Mouse (Mus musculus) urinary bladder, postnatal 14 days (tissue): Measurements from ENCODE around the gene Nes.

ENCODE experiments used
- DNase-seq: peaks from one replicate; pipeline ENCODE4 v3.0.0; 2021; ENCODE audit warnings: low spot score

Nes gene

GRCm38 (mm10) chr3:87982836-87983601 lies 12.1 kb downstream of the Nes start:
- DNase-seq: peak; percentile 39

- no peak for DNase-seq
Observed at GRCm38 (mm10) chr3:87983627-87984026, 12.7 kb downstream of the Nes start.

GRCm38 (mm10) chr3:87984094-87984493 lies 13.2 kb downstream of the Nes start:
- no peak for DNase-seq

GRCm38 (mm10) chr3:87985505-87986320 lies 14.8 kb downstream of the Nes start:
- no peak for DNase-seq

GRCm38 (mm10) chr3:87986868-87987267 lies 16.0 kb downstream of the Nes start:
- peak; percentile 97 for DNase-seq

- DNase-seq: peak; percentile 19
Observed at GRCm38 (mm10) chr3:87987633-87988032, 16.8 kb downstream of the Nes start.

- no peak for DNase-seq
Observed at GRCm38 (mm10) chr3:87988068-87988467, 17.2 kb downstream of the Nes start.

GRCm38 (mm10) chr3:87989935-87990334 lies 19.1 kb downstream of the Nes start:
- DNase-seq: no peak

GRCm38 (mm10) chr3:87993436-87993835 lies 22.6 kb downstream of the Nes start:
- peak; percentile 32 for DNase-seq

- no peak for DNase-seq
Observed at GRCm38 (mm10) chr3:87995331-87995730, 24.5 kb downstream of the Nes start.

- no peak for DNase-seq
Observed at GRCm38 (mm10) chr3:87996401-87996800, 25.5 kb downstream of the Nes start.

- peak; percentile 18 for DNase-seq
Observed at GRCm38 (mm10) chr3:87996971-87997614, 26.2 kb downstream of the Nes start.

GRCm38 (mm10) chr3:87998747-87999146 lies 27.9 kb downstream of the Nes start:
- DNase-seq: no peak

GRCm38 (mm10) chr3:87999243-87999895 lies 28.5 kb downstream of the Nes start:
- no peak for DNase-seq

GRCm38 (mm10) chr3:88000181-88000580 lies 29.3 kb downstream of the Nes start, which contains the start of gene Bcan:
TSS of gene Bcan (minus strand) at chr3:88000230.
- no peak for DNase-seq

- DNase-seq: no peak
Observed at GRCm38 (mm10) chr3:88000816-88001595, 30.1 kb downstream of the Nes start.

GRCm38 (mm10) chr3:88002291-88002976 lies 31.6 kb downstream of the Nes start:
- DNase-seq: no peak

- no peak for DNase-seq
Observed at GRCm38 (mm10) chr3:88005822-88006786, 35.2 kb downstream of the Nes start.

GRCm38 (mm10) chr3:88010634-88011265 lies 39.9 kb downstream of the Nes start:
- DNase-seq: no peak
